Mouse (Mus musculus) liver, adult 2 months (tissue): Measurements from ENCODE around the gene Banp.

Experiments
- CTCF ChIP-seq: fragments of 200-500 bp; IDR thresholded peaks from 2 replicates; pipeline ENCODE4 v1.5.1; 2011; ENCODE audit warnings: low read depth, low read length, control low read depth
- POLR2A ChIP-seq: fragments of 200-500 bp; IDR thresholded peaks from 2 replicates; pipeline ENCODE4 v1.6.1; 2011; ENCODE audit warnings: low read length, control low read depth; ENCODE audit not compliant: insufficient read depth; ENCODE audit errors: extremely low read depth

DNA sequence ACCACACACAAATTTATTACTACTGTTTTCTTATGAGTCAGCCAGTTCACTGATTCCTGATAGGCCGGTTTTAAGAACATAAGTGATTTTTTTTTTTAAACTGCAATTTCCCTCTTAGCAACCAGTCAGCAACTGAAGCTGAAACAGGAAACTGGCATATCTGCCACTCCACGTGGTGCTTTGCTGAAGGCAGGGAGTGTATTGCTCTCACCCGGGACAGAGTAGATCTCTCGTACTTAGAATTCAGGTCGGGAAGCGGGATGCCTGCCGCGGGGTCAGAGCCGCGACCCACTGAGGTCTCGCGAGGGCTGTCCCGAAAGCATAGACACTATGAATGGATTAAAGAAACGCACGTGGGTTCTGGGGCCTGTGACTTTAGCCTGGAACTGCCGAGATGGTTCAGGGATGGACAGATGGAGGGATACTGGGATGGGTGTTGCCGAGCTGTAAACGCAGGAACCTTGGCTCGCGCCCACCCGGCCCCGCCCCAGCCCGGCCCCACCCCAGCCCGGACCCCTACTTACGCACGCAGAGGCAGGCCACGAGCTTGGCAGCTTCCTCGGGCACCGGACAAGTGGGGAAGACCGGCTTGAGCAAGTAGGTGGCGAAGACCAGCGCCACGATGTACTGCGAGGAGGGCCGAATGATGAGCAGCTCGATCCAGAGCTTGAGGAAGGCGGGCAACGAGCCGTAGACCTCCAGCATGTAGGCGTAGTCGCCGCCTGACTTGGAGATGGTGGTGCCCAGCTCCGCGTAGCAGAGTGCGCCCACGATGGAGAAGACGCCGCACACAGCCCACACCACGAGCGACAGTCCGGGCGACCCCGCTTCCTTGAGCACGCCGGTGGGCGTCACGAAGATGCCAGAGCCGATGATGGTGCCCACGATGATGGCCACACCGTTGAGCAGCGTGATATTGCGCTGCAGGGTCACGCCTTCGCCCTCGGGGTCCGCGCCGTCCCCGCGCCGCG, 42.7 kb upstream of the Banp start:
- TF ChIP-seq CTCF: no peak
- no peak for TF ChIP-seq POLR2A
